Mouse (Mus musculus) heart, postnatal 10 days (tissue): Measurements from ENCODE around the gene St3gal4. TPM values are rescaled to one million over a fixed set of nuclear protein-coding genes. Genes with fewer than 3 reads are reported as not detected.

Experiments
- DNase-seq, 2 experiments: peaks; one replicate each; pipeline ENCODE4 v3.0.0; 2021
- intact Hi-C: fragments of 180-260 bp; cut with DNase I; formaldehyde crosslinking; loops from one replicate; pipeline ENCODE4 v1.15.1; 2025
- total RNA-seq, 2 experiments: library from RNA; stranded (reverse); gene quantifications; 2 replicates each; pipeline ENCODE4 v1.2.3; 2021

The St3gal4 gene
- total RNA-seq, 2 experiments from 2014 or later = 33.9 to 43.2 TPM

GRCm38 (mm10) chr9:35053081-35053480 is 66.0 kb downstream of the St3gal4 start:
- no peak for DNase-seq
- intact Hi-C loops = no loop called here

GRCm38 (mm10) chr9:35052671-35053070 is 66.4 kb downstream of the St3gal4 start:
- intact Hi-C loops = no loop called here

GRCm38 (mm10) chr9:35051666-35052065 is 67.4 kb downstream of the St3gal4 start:
- intact Hi-C loops = loop anchor here (2.0 kb wide), 1 partner anchor 59 kb away; no protein-coding TSS in a partner anchor
- peak; percentile 63 to 69 for DNase-seq

More at GRCm38 (mm10) chr9:35052671-35053070, 66.4 kb downstream of the St3gal4 start:
- DNase-seq = no peak

- DNase-seq = peak in 1 of 2 experiments; percentile 6
- intact Hi-C loops = loop anchor here (2.0 kb wide), 1 partner anchor 60 kb away; no protein-coding TSS in a partner anchor
Observed at GRCm38 (mm10) chr9:35050701-35051454, 68.2 kb downstream of the St3gal4 start.

- peak in 1 of 2 experiments; percentile 52 for DNase-seq
- intact Hi-C loops = loop anchor here (2.0 kb wide), 1 partner anchor 61 kb away; no protein-coding TSS in a partner anchor
Observed at GRCm38 (mm10) chr9:35049891-35050527, 69.1 kb downstream of the St3gal4 start.

GRCm38 (mm10) chr9:35048449-35048848 is 70.6 kb downstream of the St3gal4 start:
- intact Hi-C loops = no loop called here
- DNase-seq = peak in 1 of 2 experiments; percentile 2

GRCm38 (mm10) chr9:35045756-35046155 is 73.3 kb downstream of the St3gal4 start:
- peak; percentile 94 to 96 for DNase-seq
- intact Hi-C loops = no loop called here

- DNase-seq = peak; percentile 84 to 89
- intact Hi-C loops = no loop called here
Observed at GRCm38 (mm10) chr9:35045031-35045531, 74.0 kb downstream of the St3gal4 start.

- intact Hi-C loops = no loop called here
- peak in 1 of 2 experiments; percentile 61 for DNase-seq
Observed at GRCm38 (mm10) chr9:35044458-35044857, 74.6 kb downstream of the St3gal4 start.

- intact Hi-C loops = no loop called here
- no peak for DNase-seq
Observed at GRCm38 (mm10) chr9:35043619-35044018, 75.4 kb downstream of the St3gal4 start.

GRCm38 (mm10) chr9:35041493-35041892 is 77.6 kb downstream of the St3gal4 start:
- no peak for DNase-seq
- intact Hi-C loops = no loop called here

- DNase-seq = no peak
- intact Hi-C loops = loop anchor here (2.0 kb wide), 1 partner anchor 77 kb away; no protein-coding TSS in a partner anchor
Observed at GRCm38 (mm10) chr9:35039846-35040245, 79.2 kb downstream of the St3gal4 start.

GRCm38 (mm10) chr9:35038922-35039586 is 80.0 kb downstream of the St3gal4 start:
- intact Hi-C loops = loop anchor here (2.0 kb wide), 1 partner anchor 78 kb away; no protein-coding TSS in a partner anchor
- peak; percentile 88 to 90 for DNase-seq

GRCm38 (mm10) chr9:35035074-35035473 is 84.0 kb downstream of the St3gal4 start:
- no peak for DNase-seq
- intact Hi-C loops = no loop called here

- intact Hi-C loops = no loop called here
- no peak for DNase-seq
Observed at GRCm38 (mm10) chr9:35032457-35032856, 86.6 kb downstream of the St3gal4 start.

GRCm38 (mm10) chr9:35030823-35031222 is 88.2 kb downstream of the St3gal4 start:
- intact Hi-C loops = loop anchor here (1.0 kb wide), 1 partner anchor 135 kb away; no protein-coding TSS in a partner anchor
- DNase-seq = peak; percentile 67 to 83

- intact Hi-C loops = loop anchor here (10.0 kb wide), 1 partner anchor 517 kb away; no protein-coding TSS in a partner anchor
- no peak for DNase-seq
Observed at GRCm38 (mm10) chr9:35027382-35027997, 91.6 kb downstream of the St3gal4 start.

GRCm38 (mm10) chr9:35026897-35027311 is 92.2 kb downstream of the St3gal4 start:
- peak in 1 of 2 experiments; percentile 49 for DNase-seq
- intact Hi-C loops = loop anchor here (10.0 kb wide), 1 partner anchor 518 kb away; no protein-coding TSS in a partner anchor

- intact Hi-C loops = loop anchor here (10.0 kb wide), 1 partner anchor 518 kb away; no protein-coding TSS in a partner anchor
- no peak for DNase-seq
Observed at GRCm38 (mm10) chr9:35026311-35026710, 92.8 kb downstream of the St3gal4 start.
